Mouse (Mus musculus) E14TG2a.4 (cell line): ENCODE measurements around the gene Pramef12.

ENCODE experiments used
- CTCF ChIP-seq: conservative IDR thresholded peaks from 2 replicates; pipeline ENCODE4 v1.5.1; 2014; ENCODE audit warnings: low read length
- NANOG ChIP-seq: IDR thresholded peaks from 2 replicates; pipeline ENCODE4 v1.6.1; 2014; ENCODE audit warnings: borderline replicate concordance, low read length, mixed read lengths
- POU5F1 ChIP-seq: IDR thresholded peaks from 2 replicates; pipeline ENCODE4 v1.6.1; 2014; ENCODE audit warnings: low read length, borderline replicate concordance

- TF ChIP-seq NANOG (no peak), POU5F1 (no peak), CTCF (peak; percentile 88)
Observed at GRCm38 (mm10) chr4:144428868-144429267, 20.6 kb upstream of the Pramef12 start.
